Mouse (Mus musculus) E14TG2a.4 (cell line): ENCODE data around the gene 6430628N08Rik.

Source experiments
- CTCF ChIP-seq: conservative IDR thresholded peaks from 2 replicates; pipeline ENCODE4 v1.5.1; 2014; ENCODE audit warnings: low read length
- NANOG ChIP-seq: IDR thresholded peaks from 2 replicates; pipeline ENCODE4 v1.6.1; 2014; ENCODE audit warnings: borderline replicate concordance, low read length, mixed read lengths

- no peak for TF ChIP-seq CTCF
- TF ChIP-seq NANOG, result no peak
These were observed 39.8 kb upstream of the 6430628N08Rik start for GRCm38 (mm10) chr4:115850631-115851030.
